Mouse (Mus musculus): ENCODE measurements at regions not wholly inside any gene's neighbourhood (a gene's known extent, or its start where the extent isn't known, plus 50 kb on each side); places are given as distances from the start of the nearest gene placed in this dataset.

GRCm38 (mm10) chr10:120726369-120726768 lies 172.5 kb downstream of the Msrb3 start:
- 96% methylated on average over 1 of the region's 1 CpGs for WGBS
- Histone ChIP-seq H3K4me3 (ENCODE audit: low read depth, low read length) (no peak overlapping the region), H3K36me3 (ENCODE audit: insufficient read depth, low read length) (no peaks in the 10 kb centered on the region), H3K27me3 (ENCODE audit: insufficient read depth, low read length) (peaks cover 10% of the 10 kb centered on the region), H3K27ac (ENCODE audit: low read depth, low read length) (no peak overlapping the region), H3K9me3 (ENCODE audit: low read length) (no peaks in the 10 kb centered on the region), H3K4me2 (ENCODE audit: low read depth, low read length, poor library complexity, severe bottlenecking) (no peak overlapping the region), H3K4me1 (ENCODE audit: insufficient read depth, low read length) (no peaks in the 10 kb centered on the region), H3K9ac (replicated peaks; ENCODE audit: low read length, poor library complexity, severe bottlenecking) (no peak overlapping the region)
- DNase-seq (ENCODE audit: low spot score) (no peak), ATAC-seq (ENCODE audit: low FRiP score) (no peak)
- TF ChIP-seq CTCF (IDR thresholded peaks at IDR 0.05) = no peak

GRCm38 (mm10) chr10:120721956-120722532 lies 176.9 kb downstream of the Msrb3 start:
- peaks cover 21% of the 10 kb centered on the region for H3K27me3 ChIP-seq (ENCODE audit: insufficient read depth, low read length)
- no peaks in the 10 kb centered on the region for H3K36me3 ChIP-seq (ENCODE audit: insufficient read depth, low read length)
- ATAC-seq (ENCODE audit: low FRiP score) (no peak), DNase-seq (ENCODE audit: low spot score) (no peak)
- H3K4me3 ChIP-seq (ENCODE audit: low read depth, low read length) = peak overlapping the region; percentile 35
- 1% methylated on average over 15 of the region's 15 CpGs for WGBS
- TF ChIP-seq CTCF (IDR thresholded peaks at IDR 0.05) = no peak
- H3K4me1 ChIP-seq (ENCODE audit: insufficient read depth, low read length) = no peaks in the 10 kb centered on the region
- H3K9ac ChIP-seq (replicated peaks; ENCODE audit: low read length, poor library complexity, severe bottlenecking) = no peak overlapping the region
- H3K4me2 ChIP-seq (ENCODE audit: low read depth, low read length, poor library complexity, severe bottlenecking) = peak overlapping the region; percentile 63
- H3K9me3 ChIP-seq (ENCODE audit: low read length) = no peaks in the 10 kb centered on the region
- no peak overlapping the region for H3K27ac ChIP-seq (ENCODE audit: low read depth, low read length)

- no peaks in the 10 kb centered on the region for H3K4me1 ChIP-seq (ENCODE audit: insufficient read depth, low read length)
- peaks cover 21% of the 10 kb centered on the region for H3K27me3 ChIP-seq (ENCODE audit: insufficient read depth, low read length)
- no peak overlapping the region for H3K4me3 ChIP-seq (ENCODE audit: low read depth, low read length)
- no peaks in the 10 kb centered on the region for H3K36me3 ChIP-seq (ENCODE audit: insufficient read depth, low read length)
- no peak for ATAC-seq (ENCODE audit: low FRiP score)
- DNase-seq (ENCODE audit: low spot score) = no peak
- H3K4me2 ChIP-seq (ENCODE audit: low read depth, low read length, poor library complexity, severe bottlenecking) = no peak overlapping the region
- no peak overlapping the region for H3K27ac ChIP-seq (ENCODE audit: low read depth, low read length)
- H3K9me3 ChIP-seq (ENCODE audit: low read length) = no peaks in the 10 kb centered on the region
- TF ChIP-seq CTCF (IDR thresholded peaks at IDR 0.05) = no peak
- H3K9ac ChIP-seq (replicated peaks; ENCODE audit: low read length, poor library complexity, severe bottlenecking) = no peak overlapping the region
- WGBS = 53% methylated on average over 3 of the region's 3 CpGs
Observed at GRCm38 (mm10) chr10:120720981-120721380, 177.9 kb downstream of the Msrb3 start.

- Histone ChIP-seq H3K4me3 (ENCODE audit: low read depth, low read length) (no peak overlapping the region), H3K9me3 (ENCODE audit: low read length) (no peaks in the 10 kb centered on the region), H3K27ac (ENCODE audit: low read depth, low read length) (no peak overlapping the region), H3K9ac (replicated peaks; ENCODE audit: low read length, poor library complexity, severe bottlenecking) (no peak overlapping the region), H3K27me3 (ENCODE audit: insufficient read depth, low read length) (peaks cover 21% of the 10 kb centered on the region), H3K4me1 (ENCODE audit: insufficient read depth, low read length) (no peaks in the 10 kb centered on the region), H3K4me2 (ENCODE audit: low read depth, low read length, poor library complexity, severe bottlenecking) (no peak overlapping the region), H3K36me3 (ENCODE audit: insufficient read depth, low read length) (no peaks in the 10 kb centered on the region)
- 23% methylated on average over 3 of the region's 3 CpGs for WGBS
- ATAC-seq (ENCODE audit: low FRiP score) = no peak
- DNase-seq (ENCODE audit: low spot score) = no peak
- no peak for TF ChIP-seq CTCF (IDR thresholded peaks at IDR 0.05)
Observed at GRCm38 (mm10) chr10:120720061-120720460, 178.8 kb downstream of the Msrb3 start.

GRCm38 (mm10) chr10:120717159-120717567 lies 181.7 kb downstream of the Msrb3 start:
- H3K9me3 ChIP-seq (ENCODE audit: low read length) = no peaks in the 10 kb centered on the region
- peaks cover 15% of the 10 kb centered on the region for H3K27me3 ChIP-seq (ENCODE audit: insufficient read depth, low read length)
- H3K4me2 ChIP-seq (ENCODE audit: low read depth, low read length, poor library complexity, severe bottlenecking) = no peak overlapping the region
- H3K27ac ChIP-seq (ENCODE audit: low read depth, low read length) = no peak overlapping the region
- no peaks in the 10 kb centered on the region for H3K4me1 ChIP-seq (ENCODE audit: insufficient read depth, low read length)
- ATAC-seq (ENCODE audit: low FRiP score) = no peak
- no peak overlapping the region for H3K4me3 ChIP-seq (ENCODE audit: low read depth, low read length)
- WGBS = 75% methylated on average over 11 of the region's 11 CpGs
- TF ChIP-seq CTCF (IDR thresholded peaks at IDR 0.05) = no peak
- no peak for DNase-seq (ENCODE audit: low spot score)
- no peak overlapping the region for H3K9ac ChIP-seq (replicated peaks; ENCODE audit: low read length, poor library complexity, severe bottlenecking)
- no peaks in the 10 kb centered on the region for H3K36me3 ChIP-seq (ENCODE audit: insufficient read depth, low read length)

GRCm38 (mm10) chr10:120716391-120716790 lies 182.5 kb downstream of the Msrb3 start:
- H3K27me3 ChIP-seq (ENCODE audit: insufficient read depth, low read length) = peaks cover 11% of the 10 kb centered on the region; the same call in 1 of the 2 replicates
- WGBS = 75% methylated on average over 6 of the region's 6 CpGs
- DNase-seq (ENCODE audit: low spot score) = no peak

More at GRCm38 (mm10) chr10:120716391-120716790, 182.5 kb downstream of the Msrb3 start:
- Histone ChIP-seq H3K36me3 (ENCODE audit: insufficient read depth, low read length) (no peaks in the 10 kb centered on the region), H3K4me3 (ENCODE audit: low read depth, low read length) (no peak overlapping the region), H3K9ac (replicated peaks; ENCODE audit: low read length, poor library complexity, severe bottlenecking) (no peak overlapping the region), H3K9me3 (ENCODE audit: low read length) (no peaks in the 10 kb centered on the region), H3K4me2 (ENCODE audit: low read depth, low read length, poor library complexity, severe bottlenecking) (no peak overlapping the region), H3K4me1 (ENCODE audit: insufficient read depth, low read length) (no peaks in the 10 kb centered on the region), H3K27ac (ENCODE audit: low read depth, low read length) (no peak overlapping the region)
- no peak for ATAC-seq (ENCODE audit: low FRiP score)
- TF ChIP-seq CTCF (IDR thresholded peaks at IDR 0.05) = peak; percentile 53
